Mouse (Mus musculus) liver, postnatal 0 days (tissue): ENCODE measurements around the gene Hist1h2ah.

Experiments used
- CTCF ChIP-seq: sonication (generic); IDR thresholded peaks from 2 replicates; pipeline ENCODE4 v1.5.1; 2016; ENCODE audit warnings: antibody characterized with exemption, low read depth
- EP300 ChIP-seq: IDR thresholded peaks from 2 replicates; pipeline ENCODE4 v1.6.1; 2016; ENCODE audit warnings: antibody characterized with exemption, low read depth, mild to moderate bottlenecking

DNA sequence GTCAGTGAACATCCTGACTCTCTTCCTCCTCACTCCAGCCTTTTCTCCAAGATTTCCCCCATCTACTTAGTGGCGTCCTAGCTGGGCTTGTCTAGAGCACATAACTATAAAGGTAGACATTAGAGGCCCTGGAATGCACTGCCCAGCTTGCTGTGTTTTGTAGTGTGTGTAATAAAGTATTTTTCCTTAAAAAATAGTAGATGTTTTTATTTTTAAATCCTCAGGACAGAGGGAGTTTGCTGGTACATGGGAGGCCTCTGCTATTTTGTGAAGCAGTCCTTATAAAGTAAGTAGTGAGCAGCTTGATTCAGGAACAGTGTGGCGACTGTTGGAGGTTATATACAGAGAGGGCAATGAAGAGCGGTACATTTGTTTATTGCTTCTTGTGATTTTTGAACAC, 26.7 kb downstream of the Hist1h2ah start:
- TF ChIP-seq CTCF (no peak), EP300 (no peak)
